Mouse (Mus musculus): ENCODE measurements around the gene D1Pas1. TPM values are rescaled to one million over a fixed set of nuclear protein-coding genes. Genes with fewer than 3 reads are reported as not detected.

Gene D1Pas1
- not detected for total RNA-seq (2023)

GRCm38 (mm10) chr1:186967201-186967812 is at the start of gene D1Pas1:
TSS of gene D1Pas1 (plus strand) at chr1:186967416.

Other genes starting within 250 kb of the D1Pas1 start
- 28.9 TPM for gene Rrp15, start 218.1 kb upstream of the D1Pas1 start, total RNA-seq (2023)
- not detected for gene Spata17, start 248.0 kb downstream of the D1Pas1 start, total RNA-seq (2023)
- 26.4 TPM for gene Gpatch2, start 248.1 kb downstream of the D1Pas1 start, total RNA-seq (2023)